Mouse (Mus musculus) kidney, postnatal 25 days (tissue): ENCODE measurements around the gene Zfp385b.

Experiments
- DNase-seq, 2 experiments: peaks; one replicate each; pipeline ENCODE4 v3.0.0; 2021; ENCODE audit warnings: mixed read lengths in 2 of 2

Zfp385b gene

DNA sequence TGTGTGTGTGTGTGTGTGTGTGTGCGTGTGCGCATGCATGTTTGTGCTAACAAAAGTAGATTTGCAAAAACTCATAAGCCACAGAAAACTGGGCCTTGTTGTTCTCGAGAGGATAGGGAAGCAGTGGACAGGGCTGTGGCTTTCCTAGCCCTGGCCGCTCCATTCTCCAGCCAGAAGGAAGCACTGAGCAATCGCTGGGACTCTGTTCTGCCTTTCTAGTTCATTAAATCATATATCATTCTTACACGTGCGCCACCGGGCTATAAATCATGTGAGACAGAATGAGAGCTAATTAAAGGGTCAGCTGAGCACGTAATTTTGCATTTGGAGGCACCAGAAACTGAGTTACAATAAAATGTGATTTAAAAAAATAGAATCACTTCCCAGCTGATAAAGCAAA is 29.1 kb downstream of the Zfp385b start:
- DNase-seq, result no peak

DNA sequence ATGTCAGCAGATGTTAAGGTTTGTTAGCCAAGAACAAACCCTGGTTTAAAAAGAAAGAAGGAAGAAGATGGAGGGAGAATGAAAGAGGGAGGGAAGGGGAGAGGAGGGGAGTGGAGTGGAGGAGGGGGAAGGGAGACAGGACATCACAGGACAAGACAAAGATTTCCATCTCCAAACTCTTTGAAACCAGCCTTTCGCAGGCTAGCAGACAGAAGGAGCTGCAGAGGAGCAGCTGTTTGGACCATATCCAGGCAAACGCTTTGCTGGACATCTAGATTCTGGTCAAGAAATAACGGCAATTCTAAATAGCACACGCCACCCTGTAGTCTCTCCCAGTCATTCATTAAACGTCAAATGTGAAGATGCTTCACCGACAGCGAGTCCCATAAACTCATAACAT is 38.0 kb downstream of the Zfp385b start:
- DNase-seq, result no peak

DNA sequence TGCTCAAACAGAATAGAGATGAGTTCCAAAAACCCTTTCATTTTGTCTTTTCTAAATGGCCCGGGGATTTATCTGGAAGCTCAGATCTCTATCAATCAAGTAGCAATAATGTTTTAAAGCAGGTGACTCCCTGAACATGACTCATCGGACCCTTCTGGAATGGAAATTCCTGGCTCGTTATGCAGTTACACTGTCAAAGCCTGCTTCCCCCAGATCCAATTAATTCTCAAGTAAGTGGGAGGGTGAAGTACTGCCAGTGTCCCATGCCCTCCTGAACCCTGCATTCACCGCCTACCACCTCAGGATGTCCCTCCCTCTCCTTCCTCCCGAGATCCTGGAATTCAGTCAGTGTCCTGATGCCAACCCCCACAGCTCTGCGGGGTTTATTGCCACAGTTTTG is 41.7 kb downstream of the Zfp385b start:
- DNase-seq, result peak; percentile 43 to 75

DNA sequence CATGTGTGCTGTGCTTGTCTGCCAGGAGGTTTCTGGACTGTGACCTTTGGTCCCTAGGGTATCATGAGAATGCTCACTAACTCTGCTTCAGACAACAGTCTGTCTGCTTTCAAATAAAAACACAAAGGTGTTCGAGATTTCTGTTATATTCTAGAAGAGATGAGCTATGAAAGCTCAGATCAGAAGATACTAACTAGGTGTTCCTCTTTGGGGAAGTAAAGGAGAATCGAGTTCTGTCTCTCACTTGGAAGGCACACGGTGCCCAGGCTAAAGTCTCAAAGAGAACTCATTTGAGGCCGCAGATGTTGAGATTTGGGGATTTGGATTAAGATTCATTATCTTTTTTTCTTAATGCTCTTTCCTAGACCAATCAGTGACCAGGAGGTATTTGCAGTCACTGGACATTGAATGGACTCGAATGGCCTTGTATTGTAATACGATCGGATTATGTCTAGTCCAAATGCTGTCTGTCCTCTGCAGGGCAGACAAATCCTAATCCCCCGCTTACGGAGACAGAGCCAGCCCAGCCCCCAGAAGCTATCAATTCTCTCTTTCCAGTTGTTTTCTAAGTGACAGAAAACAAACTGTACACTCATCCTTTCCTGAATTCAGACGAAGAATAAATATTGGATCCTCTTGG is 42.3 kb downstream of the Zfp385b start:
- DNase-seq, result peak in 1 of 2 experiments; percentile 16

DNA sequence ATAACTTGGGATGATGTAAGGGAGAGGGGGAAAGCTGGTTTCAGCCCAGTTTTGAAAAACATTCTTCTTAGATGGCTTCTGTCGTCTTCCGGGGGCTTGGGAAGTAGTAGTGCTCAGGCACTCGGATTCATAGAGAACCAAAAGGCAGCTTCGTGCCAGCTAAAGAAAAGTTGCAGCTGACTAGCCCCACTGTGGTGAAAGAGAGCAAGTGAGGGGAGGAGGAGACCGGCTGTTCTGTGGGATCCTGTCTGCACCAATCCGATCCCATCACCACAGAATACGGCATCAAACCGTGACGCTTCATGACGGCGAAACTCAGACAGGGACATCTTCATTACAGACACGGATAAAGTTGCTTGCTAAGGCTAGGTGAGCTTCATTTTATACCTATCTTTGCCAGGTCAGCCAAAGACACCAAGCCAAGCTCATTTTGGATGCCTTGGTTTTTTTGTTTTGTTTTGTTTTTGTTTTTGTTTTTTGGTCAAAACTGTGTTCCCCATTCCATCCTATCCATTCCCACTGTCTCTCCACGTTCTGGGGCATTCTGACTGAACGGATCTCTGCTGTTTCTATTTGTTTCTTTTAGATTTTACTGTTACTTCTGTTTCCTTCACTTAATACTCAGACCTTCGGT is 44.1 kb downstream of the Zfp385b start:
- no peak for DNase-seq

DNA sequence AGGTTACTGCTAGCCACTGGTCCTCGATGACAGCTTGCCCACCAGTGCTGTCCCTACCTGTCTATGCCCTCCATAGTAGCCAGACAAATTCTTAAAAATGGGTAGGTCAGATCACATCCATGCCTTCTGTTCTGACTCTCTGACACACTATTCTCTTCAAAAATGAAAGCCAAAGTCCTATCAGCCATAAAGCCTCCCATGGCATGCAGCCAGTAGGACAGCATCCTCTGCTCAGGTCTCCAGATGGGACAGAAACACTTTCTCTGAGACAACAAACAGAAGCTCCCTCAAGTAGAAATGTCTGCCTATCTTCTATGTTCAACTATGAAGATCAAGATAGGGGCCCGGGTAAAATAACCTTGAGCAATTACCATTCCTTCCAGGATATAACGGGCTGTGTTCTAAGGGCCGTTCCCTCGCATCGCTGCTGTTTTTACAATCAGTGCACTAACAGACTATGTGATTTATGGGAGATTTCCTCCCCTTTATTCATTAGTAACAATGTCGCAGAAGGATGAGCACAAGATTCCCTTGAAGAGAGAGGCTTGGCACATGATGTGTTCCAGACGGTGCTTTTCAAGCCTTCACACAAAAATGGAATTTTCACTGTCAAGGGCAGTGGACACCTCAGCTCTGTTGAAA is 49.3 kb downstream of the Zfp385b start:
- DNase-seq, result no peak

DNA sequence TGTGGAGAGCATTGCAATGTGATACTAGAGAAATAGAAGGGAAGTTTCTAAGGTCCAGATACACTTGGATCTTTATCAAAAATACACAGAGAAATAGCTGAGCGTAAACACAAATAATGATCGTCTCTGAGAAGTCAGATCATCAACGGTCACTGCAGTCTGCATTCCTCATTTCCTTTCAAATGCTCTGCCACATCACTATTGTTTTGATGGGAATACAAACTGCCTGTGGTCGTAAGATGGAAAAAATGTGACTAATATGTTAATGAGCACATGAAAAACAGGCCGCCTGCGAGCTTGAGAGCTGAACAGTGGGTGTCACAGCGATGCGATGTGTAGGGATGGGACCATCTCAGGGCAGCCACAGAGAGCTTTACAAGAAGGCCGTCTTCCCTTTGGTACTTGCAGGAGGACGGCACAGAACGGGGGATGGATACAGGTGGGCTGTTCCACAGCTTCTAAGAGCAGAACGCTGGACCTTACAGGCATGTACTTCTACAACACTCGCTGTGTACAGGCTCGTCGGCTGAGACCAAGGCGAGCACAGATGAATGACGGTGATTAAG is 51.0 kb downstream of the Zfp385b start:
- no peak for DNase-seq

DNA sequence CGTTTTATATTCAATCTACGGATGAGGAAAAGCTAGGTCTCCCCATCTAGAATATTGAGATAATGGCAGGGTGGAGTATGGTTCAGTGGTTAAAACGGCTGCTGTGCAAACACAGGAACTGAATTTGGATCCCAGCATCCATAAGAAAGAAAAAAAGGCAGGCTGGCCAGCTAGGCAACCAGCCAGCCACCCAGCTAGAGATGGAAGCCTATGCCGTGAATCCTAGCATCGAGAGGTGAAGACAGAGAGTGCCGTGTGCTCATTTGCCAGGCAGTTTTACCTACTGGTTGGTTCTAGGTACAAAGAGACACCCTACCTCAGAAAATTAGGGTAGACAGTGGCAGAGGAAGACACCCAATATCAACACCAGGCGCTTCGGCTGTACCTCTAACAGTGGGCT is 57.5 kb downstream of the Zfp385b start:
- no peak for DNase-seq

DNA sequence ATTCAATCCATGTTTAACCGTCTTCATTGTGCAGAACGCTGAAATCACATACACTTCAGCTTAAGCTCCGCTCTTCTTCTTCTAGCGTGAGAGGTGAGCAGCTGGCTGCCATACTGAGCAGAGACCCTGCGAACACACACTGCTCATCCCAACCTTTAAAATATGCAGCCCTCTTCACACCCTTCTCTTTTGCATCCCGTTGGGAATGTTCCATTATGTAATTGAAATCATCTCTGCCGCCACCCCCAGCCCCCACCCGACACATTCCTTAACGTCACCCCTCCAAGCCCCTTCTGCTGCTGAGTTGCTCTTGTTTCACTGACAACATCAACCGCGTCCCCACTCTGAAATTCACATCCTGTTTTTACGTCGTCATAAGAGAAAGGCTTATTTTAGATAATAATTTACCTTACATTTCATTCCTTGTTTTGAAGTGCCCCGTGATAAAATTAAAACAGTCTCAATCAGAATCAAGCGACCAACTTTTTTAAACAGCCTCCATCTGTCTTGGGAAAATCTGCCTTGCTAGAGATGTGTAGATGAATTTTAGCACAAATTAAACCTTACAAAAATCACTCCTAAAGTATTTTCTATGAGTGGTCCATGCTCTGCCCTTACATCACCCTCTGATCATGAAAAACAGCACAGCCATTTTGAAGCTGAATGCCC is 60.9 kb downstream of the Zfp385b start:
- DNase-seq, result no peak

DNA sequence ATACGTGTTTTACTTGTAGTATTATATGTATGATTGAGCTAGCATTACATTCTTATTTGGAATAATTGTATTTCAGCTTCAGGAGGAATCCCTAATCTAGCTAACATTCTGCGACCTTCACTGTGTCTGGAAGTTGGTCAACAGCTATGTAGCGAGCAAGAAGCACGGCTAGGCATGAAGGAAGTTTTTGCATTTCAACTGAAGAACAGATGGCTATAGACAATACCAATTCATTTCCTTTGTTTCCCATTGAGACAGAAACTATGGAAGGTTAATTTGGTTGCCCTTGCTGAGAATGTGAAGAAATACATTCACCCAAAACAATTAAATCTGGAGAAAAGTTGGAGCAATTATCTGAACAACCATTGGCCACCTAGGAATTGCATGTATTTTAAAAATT is 66.9 kb downstream of the Zfp385b start:
- DNase-seq, result no peak

DNA sequence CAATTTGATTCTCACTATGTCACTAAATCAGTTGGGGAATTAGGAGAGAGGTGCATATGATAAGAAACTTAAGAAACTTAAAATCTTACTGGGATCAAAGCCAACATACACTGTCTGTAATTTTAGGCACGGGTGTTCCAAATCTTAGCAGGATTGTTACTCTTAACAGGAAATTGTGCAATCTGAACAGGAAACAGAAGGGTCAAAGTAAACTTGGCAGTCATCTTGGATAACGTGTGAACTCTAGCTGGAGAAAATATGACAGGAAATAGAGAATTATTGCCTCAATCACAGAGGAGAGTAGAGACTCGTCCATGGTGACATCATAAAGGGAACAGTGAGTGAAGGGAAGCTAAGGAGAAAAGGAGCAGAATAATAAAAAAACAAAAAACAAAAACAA is 69.8 kb downstream of the Zfp385b start:
- DNase-seq, result no peak

DNA sequence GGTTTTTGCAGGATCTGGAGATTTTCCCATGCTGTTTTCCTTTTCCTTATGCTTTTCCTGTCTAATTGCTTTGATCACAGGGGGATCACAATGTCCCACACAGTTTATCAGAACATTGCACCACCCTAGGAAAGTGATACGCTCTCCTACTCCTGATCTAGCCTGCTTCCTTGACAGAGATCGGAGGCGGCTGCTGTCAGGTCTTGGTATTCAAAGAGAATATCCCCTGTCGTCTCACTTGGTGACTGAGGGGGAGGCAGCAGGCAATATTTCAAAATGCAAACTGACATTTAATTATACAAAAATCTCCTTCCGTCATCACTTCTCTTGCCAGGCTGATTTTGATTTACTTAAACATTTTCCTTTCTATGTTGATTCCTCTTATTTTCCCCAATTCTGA is 73.0 kb downstream of the Zfp385b start:
- no peak for DNase-seq

DNA sequence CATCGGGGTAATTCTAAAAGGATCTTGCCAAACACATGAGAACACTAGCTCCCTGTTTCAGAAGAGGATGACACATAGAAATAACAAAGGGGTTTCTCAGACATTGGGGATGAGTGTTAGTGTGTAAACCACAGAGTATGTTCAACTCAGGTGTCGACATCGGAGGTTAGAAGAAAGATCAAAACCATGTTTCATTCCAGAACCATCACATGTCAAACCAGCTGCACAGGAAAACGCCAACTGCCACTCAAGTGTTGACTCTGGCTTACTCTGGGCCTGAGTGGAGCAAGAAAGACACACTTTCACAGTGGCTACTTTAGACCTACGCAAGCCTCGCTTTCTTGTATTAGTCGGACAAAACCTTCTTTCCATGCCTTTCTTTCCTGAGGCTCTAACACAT is 74.2 kb downstream of the Zfp385b start:
- DNase-seq, result no peak

DNA sequence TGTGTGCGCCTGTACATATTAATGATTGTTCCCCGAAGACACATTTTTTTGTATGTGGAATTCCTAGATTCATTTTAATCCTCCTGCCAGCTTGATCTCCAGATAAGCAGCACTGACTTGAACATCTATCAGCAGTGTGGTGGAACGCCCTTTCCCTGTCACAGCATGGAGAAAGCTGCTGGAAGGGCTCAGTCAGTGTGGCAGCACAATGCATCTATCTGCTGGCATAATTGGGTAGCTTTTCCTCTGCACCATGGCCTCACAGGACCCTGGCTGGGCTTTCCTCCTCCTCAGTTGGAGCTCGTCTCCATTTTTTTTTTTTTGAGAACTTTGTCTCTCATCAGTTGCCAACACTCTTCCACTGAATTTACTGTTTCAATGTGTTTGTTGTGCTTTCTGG is 77.1 kb downstream of the Zfp385b start:
- no peak for DNase-seq

DNA sequence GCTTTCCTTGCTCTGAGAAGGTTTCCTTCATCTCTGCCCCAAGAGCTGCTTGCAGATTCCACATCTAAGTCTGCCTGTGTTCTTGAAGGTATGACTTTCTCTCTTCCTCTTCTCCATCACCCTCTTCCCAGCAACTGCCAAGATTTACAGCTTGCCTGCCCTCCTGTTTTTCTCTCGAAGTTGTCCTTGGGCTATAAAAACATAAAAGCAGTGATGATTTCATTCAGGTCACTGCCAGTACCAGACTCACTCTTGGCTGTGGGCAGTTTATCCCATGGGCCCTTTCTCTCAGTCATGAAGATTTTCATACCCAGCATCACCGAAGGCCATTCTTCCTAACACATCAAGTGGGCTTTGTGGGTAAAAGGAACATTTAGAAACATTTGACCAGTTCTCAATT is 89.2 kb downstream of the Zfp385b start:
- no peak for DNase-seq

DNA sequence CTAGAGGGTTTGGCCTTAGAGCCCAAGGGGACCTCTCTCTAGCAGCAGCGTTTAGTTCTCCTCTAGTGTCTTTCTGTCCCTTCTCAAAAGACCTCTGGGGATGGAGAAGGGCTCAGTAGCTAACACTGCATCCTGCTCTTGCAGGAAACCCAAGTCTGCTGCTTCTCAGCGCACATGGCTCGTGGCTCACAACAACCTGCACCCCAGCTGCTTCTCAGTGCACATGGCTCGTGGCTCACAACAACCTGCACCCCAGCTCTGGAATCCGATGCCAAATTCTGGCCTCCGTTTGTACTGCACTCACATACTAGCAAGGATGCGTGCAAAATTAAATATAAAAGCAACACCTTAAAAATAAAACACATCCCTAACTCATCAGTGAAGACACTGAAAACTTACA is 92.6 kb downstream of the Zfp385b start:
- DNase-seq, result no peak

DNA sequence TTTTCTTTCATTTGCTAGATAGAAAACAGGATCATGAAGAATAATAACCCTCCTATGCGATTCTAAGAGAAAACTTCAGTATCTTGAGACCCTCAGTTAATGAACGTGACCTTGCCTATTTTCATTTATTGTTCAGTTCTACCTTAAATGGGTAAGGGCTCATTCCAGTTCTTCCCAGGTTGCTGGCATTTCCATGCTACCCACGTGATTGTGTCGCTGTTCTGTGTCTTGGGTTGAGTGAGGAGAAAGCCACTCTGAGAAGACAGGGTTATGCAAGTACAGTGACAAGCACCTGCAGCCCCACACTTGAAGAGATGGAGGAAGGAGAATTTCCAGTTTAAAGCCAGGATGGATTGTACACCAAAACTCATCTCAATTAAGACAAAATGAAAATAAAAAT is 98.6 kb downstream of the Zfp385b start:
- no peak for DNase-seq

DNA sequence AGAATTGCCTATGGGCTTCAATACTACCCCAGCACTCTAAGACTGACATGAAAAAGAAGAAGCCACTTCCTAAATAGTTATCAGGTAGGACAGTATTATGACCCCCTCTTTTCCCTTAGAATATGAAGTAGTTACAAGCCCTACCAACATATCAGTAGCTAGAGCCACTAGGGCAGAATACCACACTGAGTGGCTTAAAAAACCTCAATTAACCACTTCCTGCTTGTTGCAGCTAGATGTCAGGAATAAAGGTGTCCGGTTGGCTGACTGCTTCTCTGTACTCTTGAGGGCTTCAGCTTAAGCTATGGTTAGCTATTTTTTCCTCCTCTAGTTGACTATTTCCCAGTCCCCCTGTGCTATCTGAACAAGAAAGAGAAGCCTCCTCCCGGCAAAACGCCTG is 103.1 kb downstream of the Zfp385b start:
- DNase-seq, result no peak

DNA sequence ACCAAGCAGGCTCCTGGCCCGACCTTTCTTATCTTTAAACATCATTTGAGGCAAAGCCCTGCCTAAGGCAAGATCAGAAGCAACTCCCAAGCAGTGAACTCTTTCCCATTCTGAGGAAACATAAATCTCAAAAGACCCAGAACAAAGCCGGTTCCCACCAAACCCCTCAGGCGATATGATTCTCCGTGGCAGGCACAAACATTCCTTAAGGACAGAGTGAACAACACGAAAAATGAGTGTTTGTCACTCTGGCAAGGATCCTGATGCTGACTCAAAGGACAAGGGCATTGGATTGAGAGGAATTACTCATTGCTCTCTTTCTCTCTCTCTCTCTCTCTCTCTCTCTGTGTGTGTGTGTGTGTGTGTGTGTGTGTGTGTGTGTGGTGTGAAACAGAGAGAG is 105.6 kb downstream of the Zfp385b start:
- DNase-seq, result no peak

DNA sequence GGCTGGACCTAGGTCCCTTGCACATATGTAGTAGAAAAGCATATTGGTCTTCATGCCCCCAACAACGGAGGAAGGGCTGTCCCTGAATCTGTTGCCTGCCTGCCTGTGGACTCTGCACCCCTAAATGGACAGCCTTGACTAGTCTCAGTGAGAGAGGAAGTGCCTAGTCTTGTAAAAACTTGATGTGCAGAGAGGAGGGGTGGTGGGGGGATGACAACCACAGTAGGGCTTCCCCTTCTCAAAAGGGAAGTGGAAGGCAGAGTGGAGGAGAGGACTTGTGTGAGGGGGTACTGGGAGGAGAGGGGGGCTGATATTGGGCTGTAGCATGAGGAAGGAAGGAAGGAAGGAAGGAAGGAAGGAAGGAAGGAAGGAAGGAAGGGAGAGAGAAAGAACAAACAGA is 107.7 kb downstream of the Zfp385b start:
- DNase-seq, result no peak

DNA sequence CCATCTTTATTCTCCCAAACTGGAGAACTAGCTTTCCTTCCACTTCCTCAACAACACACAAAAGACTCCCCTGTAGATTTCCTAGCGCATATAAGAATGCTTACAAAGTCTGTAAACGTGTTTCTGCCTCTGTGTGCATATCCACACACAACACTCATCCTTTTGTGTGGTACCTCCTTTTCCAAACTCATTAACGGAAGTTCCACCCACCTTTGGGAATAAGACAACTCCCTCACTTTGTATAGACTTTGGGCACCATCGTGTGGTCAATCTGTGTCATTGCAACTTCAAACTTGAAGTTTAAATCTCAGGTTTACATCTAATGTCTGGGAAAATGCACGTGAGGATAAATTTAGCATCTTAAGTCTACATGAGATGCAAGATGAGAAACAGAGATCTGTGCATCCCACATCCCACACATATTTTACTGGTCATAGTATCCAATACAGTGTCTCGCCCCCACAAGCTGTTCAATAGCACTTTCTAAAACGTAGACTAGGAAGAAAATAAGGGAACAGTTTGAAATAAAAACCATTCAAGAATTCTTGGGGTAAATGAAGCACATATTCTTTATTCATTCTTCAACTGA is 110.1 kb downstream of the Zfp385b start:
- DNase-seq, result peak in 1 of 2 experiments; percentile 26

DNA sequence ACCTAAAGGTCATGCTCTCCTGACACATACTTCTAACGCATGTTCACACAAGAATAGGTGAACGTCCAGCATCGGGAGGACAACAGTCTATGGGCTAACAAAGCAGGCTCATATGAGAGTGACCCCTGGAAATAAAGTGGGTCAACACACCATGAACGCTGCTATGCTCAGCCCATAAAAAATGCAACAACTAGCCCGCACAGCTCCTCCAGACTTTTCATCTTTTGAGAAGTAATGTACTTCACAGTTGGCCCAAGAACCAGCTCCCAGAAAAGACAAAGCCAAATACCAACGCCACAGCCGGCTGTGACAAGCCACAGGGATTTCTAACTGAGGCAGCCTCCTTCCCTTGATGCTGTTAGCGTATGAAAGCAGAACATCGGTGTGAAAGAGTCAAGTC is 112.3 kb downstream of the Zfp385b start:
- no peak for DNase-seq

DNA sequence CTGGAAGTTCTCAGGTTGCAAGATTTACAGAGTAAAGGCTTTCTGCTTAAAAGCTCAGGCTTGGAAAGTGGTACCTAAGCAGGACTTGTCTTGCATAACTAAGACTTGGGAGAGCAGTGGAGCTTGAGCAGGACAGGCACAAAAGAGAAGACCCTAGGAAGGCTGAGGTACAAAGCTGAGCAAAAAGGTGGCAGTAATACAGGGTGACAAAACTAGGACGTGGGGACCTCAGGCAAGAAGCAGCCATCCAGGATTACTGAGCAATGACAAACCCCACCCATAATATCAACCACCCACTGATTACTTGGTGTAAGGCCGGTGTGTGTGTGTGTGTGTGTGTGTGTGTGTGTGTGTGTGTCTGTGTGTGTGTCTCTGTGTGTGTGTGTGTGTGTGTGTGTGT is 114.0 kb downstream of the Zfp385b start:
- DNase-seq, result no peak
